Mouse (Mus musculus) kidney, embryonic 14.5 days (tissue): ENCODE data around the gene Fmnl1. TPM values are rescaled to one million over a fixed set of nuclear protein-coding genes. Genes with fewer than 3 reads are reported as not detected.

Experiments used
- ATAC-seq: fragments of 200-750 bp; cut with Nextera tagmentation; 2 replicates; pipeline ENCODE4 v1.8.0; 2017; ENCODE audit warnings: moderate number of reproducible peaks, mild to moderate bottlenecking, moderate TSS enrichment, moderate library complexity; ENCODE audit not compliant: low FRiP score, low TSS enrichment
- H3K27ac ChIP-seq: fragments of 300-500 bp; sonication (generic); 2 replicates; pipeline ENCODE4 v1.5.1; 2014; ENCODE audit warnings: low read depth, mild to moderate bottlenecking, low read length, moderate library complexity, mixed read lengths
- H3K27me3 ChIP-seq: fragments of 300-500 bp; sonication (generic); 2 replicates; pipeline ENCODE4 v1.6.1; 2014; ENCODE audit warnings: mild to moderate bottlenecking, low read length; ENCODE audit not compliant: control insufficient read depth, insufficient read depth
- H3K36me3 ChIP-seq: fragments of 300-500 bp; sonication (generic); 2 replicates; pipeline ENCODE4 v1.6.1; 2014; ENCODE audit warnings: low read length, mixed read lengths; ENCODE audit not compliant: control insufficient read depth, insufficient read depth
- H3K4me1 ChIP-seq: fragments of 300-500 bp; sonication (generic); 2 replicates; pipeline ENCODE4 v1.6.1; 2014; ENCODE audit warnings: low read length, mixed read lengths; ENCODE audit not compliant: control insufficient read depth, insufficient read depth
- H3K4me2 ChIP-seq: fragments of 300-500 bp; sonication (generic); replicated peaks from 2 replicates; pipeline ENCODE4 v1.6.1; 2014; ENCODE audit warnings: low read depth, mild to moderate bottlenecking, low read length
- H3K4me3 ChIP-seq: fragments of 300-500 bp; sonication (generic); 2 replicates; pipeline ENCODE4 v1.5.1; 2014; ENCODE audit warnings: mild to moderate bottlenecking, low read length
- H3K9ac ChIP-seq: fragments of 300-500 bp; sonication (generic); 2 replicates; pipeline ENCODE4 v1.6.1; 2014; ENCODE audit warnings: low read depth, mild to moderate bottlenecking, low read length, moderate library complexity
- H3K9me3 ChIP-seq: fragments of 300-500 bp; sonication (generic); 2 replicates; pipeline ENCODE4 v1.6.1; 2016; ENCODE audit warnings: low read length; ENCODE audit not compliant: control insufficient read depth
- WGBS: fragments of 180-500 bp; shearing (Covaris S2); extraction: QIAGEN DNeasy Blood & Tissue Kit; methylation state at CpG from one replicate; pipeline ENCODE4 v1.1.7; 2014; 5-methylcytosine and 5-hydroxymethylcytosine counted together
- polyA plus RNA-seq: library from polyadenylated mRNA; unstranded; fragments of >200 nt; fragmentation: Nextera tagmentation; extraction: Ambion mirVana; gene quantifications from 2 replicates; pipeline ENCODE4 v1.2.1, GENCODE M21; 2014

Fmnl1 gene
- polyA plus RNA-seq: 1.1 and 4.0 TPM in 2 replicates

- peaks cover 36% of the 10 kb centered on the region for H3K27me3 ChIP-seq
- peak within 1 kb of the TSS; percentile 69 for H3K9ac ChIP-seq
- under 1% methylated on average over 64 of the region's 84 CpGs for WGBS
These were observed at the start of gene Fmnl1 for GRCm38 (mm10) chr11:103170494-103171285. Gene Fmnl1, plus strand, starts transcription at chr11:103171107.

GRCm38 (mm10) chr11:103131701-103132575 lies 39.0 kb upstream of the Fmnl1 start, which contains the start of gene Hexim2:
Gene Hexim2, plus strand, starts transcription at chr11:103132429.
- Histone ChIP-seq H3K9me3 (no peaks in the 10 kb centered on the region), H3K9ac (peak within 1 kb of the TSS; percentile 100), H3K4me1 (peaks cover 25% of the 10 kb centered on the region; the same call in 1 of the 2 replicates), H3K27me3 (no peaks in the 10 kb centered on the region), H3K36me3 (no peaks in the 10 kb centered on the region), H3K4me3 (peak within 1 kb of the TSS; percentile 98), H3K4me2 (peak within 1 kb of the TSS; percentile 57), H3K27ac (peak within 1 kb of the TSS; percentile 98)
- under 1% methylated on average over 39 of the region's 39 CpGs for WGBS
- ATAC-seq: peak; percentile 59

More at GRCm38 (mm10) chr11:103170494-103171285, at the start of gene Fmnl1:
- Histone ChIP-seq H3K4me1 (peaks cover 13% of the 10 kb centered on the region), H3K4me2 (peak within 1 kb of the TSS; percentile 99), H3K9me3 (no peaks in the 10 kb centered on the region), H3K36me3 (no peaks in the 10 kb centered on the region), H3K4me3 (peak within 1 kb of the TSS; percentile 63), H3K27ac (peak within 1 kb of the TSS; percentile 4; the same call in 1 of the 2 replicates)
- peak; percentile 42; the same call in 1 of the 2 replicates for ATAC-seq

GRCm38 (mm10) chr11:103132576-103133455 lies 38.1 kb upstream of the Fmnl1 start:
- H3K36me3 ChIP-seq: no peaks in the 10 kb centered on the region
- ATAC-seq: peak; percentile 94
- peak overlapping the region; percentile 98 for H3K27ac ChIP-seq
- H3K27me3 ChIP-seq: no peaks in the 10 kb centered on the region
- peak overlapping the region; percentile 57 for H3K4me2 ChIP-seq
- H3K9me3 ChIP-seq: no peaks in the 10 kb centered on the region
- peak overlapping the region; percentile 100 for H3K9ac ChIP-seq
- H3K4me3 ChIP-seq: peak overlapping the region; percentile 98
- under 1% methylated on average over 57 of the region's 58 CpGs for WGBS
- peaks cover 25% of the 10 kb centered on the region; the same call in 1 of the 2 replicates for H3K4me1 ChIP-seq

GRCm38 (mm10) chr11:103133456-103134185 lies 37.3 kb upstream of the Fmnl1 start:
- Histone ChIP-seq H3K9me3 (no peaks in the 10 kb centered on the region), H3K4me3 (peak overlapping the region; percentile 34), H3K4me1 (peaks cover 25% of the 10 kb centered on the region; the same call in 1 of the 2 replicates), H3K36me3 (no peaks in the 10 kb centered on the region; the same call in 1 of the 2 replicates), H3K4me2 (peak overlapping the region; percentile 57), H3K27me3 (no peaks in the 10 kb centered on the region), H3K27ac (peak overlapping the region; percentile 77; the same call in 1 of the 2 replicates), H3K9ac (peak overlapping the region; percentile 58)
- no peak for ATAC-seq
- whole genome bisulfite sequencing: 62% methylated on average over 6 of the region's 6 CpGs

GRCm38 (mm10) chr11:103134221-103134620 lies 36.7 kb upstream of the Fmnl1 start:
- Histone ChIP-seq H3K27me3 (no peaks in the 10 kb centered on the region), H3K4me3 (no peak overlapping the region), H3K36me3 (peaks cover 4% of the 10 kb centered on the region; the same call in 1 of the 2 replicates), H3K4me1 (peaks cover 25% of the 10 kb centered on the region; the same call in 1 of the 2 replicates), H3K27ac (no peak overlapping the region), H3K9ac (no peak overlapping the region), H3K9me3 (no peaks in the 10 kb centered on the region), H3K4me2 (no peak overlapping the region)
- ATAC-seq: no peak
- WGBS: 85% methylated on average over 3 of the region's 3 CpGs

DNA sequence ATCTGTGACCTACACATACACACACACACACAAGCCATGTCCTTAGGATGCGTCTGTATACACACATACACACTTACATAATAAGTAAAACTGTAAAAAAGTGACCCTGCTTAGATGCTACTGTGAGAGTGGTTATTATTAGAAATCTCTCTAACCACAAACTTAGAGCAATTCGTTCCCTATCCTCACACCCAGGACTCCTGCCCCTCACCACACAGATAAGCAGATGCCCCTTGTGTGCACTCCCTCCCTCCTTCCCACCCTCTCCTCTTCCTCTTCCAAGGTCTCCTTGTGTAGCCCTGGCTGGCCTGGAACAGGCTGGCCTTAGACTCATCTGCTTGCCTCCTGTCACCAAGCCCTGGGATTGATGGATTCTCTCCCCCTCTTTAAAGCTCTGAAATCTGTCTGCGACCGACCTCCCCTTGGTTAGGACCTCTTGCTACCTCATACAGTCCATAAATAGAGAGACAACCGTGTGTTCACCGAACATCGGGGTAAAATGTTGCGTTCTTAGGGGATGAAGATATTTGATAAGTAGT lies 34.8 kb upstream of the Fmnl1 start:
- peaks cover 6% of the 10 kb centered on the region; the same call in 1 of the 2 replicates for H3K36me3 ChIP-seq
- H3K9ac ChIP-seq: no peak overlapping the region
- H3K27ac ChIP-seq: no peak overlapping the region
- 83% methylated on average over 8 of the region's 8 CpGs for WGBS
- H3K4me2 ChIP-seq: no peak overlapping the region
- no peaks in the 10 kb centered on the region for H3K9me3 ChIP-seq
- H3K4me3 ChIP-seq: no peak overlapping the region
- H3K4me1 ChIP-seq: peaks cover 22% of the 10 kb centered on the region; the same call in 1 of the 2 replicates
- no peaks in the 10 kb centered on the region for H3K27me3 ChIP-seq
- no peak for ATAC-seq

DNA sequence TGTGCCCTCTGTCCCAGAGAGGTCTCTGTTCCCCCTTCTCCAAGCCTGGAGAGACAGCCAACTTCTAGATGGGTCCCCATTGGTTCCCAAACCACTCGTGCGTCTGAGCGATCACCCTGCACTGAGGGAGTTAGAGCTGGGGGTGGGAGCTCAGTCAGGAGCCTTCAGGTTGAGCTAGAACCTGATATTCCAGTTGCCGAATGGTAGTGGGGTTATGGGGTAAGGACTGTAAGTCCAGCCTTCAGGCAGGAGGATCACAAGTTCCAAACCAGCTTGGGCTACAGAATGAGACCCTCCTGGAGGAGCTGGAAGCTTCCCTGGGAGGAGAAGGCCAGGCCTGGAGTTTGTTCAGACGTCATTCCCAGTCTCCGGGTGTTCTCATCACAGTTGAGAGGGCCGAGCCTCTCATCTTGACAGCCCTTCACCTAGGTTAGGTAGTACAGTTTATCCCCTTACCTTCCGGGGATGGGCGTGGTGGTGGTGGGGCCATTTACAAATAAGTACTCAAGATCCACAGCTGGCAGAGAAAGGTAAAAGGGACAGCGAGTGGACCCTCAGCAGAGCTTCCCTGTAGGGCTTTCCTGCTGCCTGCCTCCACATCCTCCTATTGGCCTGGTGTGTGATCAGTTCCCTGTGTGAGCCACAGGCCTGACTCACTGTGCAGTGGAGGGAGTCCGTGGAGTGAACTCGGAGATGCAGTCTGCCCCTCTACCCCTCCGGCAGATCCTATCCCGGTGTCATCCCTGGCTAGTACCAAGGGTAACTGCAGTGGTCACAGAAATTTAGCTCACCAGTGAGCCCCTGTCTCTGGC lies 30.8 kb upstream of the Fmnl1 start:
- Histone ChIP-seq H3K27ac (peak overlapping the region; percentile 79), H3K9me3 (no peaks in the 10 kb centered on the region), H3K4me3 (no peak overlapping the region), H3K4me2 (no peak overlapping the region), H3K4me1 (peaks cover 26% of the 10 kb centered on the region), H3K9ac (peak overlapping the region; percentile 40), H3K36me3 (peaks cover 6% of the 10 kb centered on the region; the same call in 1 of the 2 replicates), H3K27me3 (no peaks in the 10 kb centered on the region)
- no peak for ATAC-seq
- WGBS: 80% methylated on average over 14 of the region's 14 CpGs
